Mouse (Mus musculus) embryo, embryonic 11 days (tissue): ENCODE measurements around the gene Rce1.

ENCODE experiments used
- DNase-seq: peaks from one replicate; pipeline ENCODE4 v3.0.0-alpha.2; 2015

Rce1 gene

DNA sequence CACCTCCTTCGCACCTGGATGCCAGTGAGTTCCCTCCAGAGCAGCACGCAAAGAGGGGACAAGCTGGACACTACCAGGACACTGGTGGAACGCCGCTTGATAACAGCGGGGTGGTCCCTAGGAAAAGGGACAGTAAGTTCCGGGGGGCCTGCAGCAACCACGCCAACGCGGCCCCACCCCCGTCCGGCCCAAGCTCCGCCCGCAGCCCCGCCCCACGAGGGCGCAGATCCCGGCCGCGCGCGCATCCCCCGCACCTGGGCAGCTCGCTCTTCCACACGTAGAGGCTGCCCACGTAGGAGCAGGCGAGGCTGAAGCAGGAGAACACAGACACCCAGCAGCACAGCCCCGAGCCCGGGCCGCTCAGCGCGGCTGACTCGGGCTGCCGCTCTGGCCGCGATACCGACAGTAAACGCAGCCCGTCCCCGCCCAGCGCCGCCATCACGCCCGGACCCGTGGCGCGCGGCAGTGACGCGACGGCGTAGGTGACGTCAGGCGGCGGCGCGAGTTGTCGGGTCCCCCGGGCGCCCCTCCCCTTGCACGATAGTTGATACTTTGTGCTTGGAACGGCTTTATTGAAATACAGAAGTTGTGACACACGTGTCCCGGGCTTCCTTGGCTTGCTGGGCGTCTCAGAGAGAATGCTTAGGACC lies at the start of gene Rce1:
Gene Rce1, minus strand, starts transcription at position 463 of the 650 bp plus-strand sequence.
- DNase-seq, result peak; percentile 96

DNA sequence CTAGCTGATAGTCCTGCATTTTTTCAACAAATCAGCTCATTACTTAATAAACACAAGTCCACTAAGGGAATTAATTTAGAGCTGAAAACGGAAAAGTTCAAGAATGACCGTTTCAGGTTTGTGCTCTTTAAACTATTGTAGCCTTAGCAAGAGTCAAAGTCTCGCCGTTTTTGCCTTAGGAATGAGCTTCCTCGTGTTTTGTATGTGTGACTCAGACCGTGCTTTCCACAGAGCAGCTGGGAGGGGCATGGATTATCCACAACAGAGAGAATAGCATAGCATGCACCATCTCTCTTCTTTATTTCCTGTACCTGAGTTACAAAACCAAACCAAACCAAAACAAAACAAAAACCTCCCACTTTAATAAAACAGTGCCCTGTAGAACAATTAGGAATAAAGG lies 47.0 kb upstream of the Rce1 start:
- DNase-seq, result no peak

DNA sequence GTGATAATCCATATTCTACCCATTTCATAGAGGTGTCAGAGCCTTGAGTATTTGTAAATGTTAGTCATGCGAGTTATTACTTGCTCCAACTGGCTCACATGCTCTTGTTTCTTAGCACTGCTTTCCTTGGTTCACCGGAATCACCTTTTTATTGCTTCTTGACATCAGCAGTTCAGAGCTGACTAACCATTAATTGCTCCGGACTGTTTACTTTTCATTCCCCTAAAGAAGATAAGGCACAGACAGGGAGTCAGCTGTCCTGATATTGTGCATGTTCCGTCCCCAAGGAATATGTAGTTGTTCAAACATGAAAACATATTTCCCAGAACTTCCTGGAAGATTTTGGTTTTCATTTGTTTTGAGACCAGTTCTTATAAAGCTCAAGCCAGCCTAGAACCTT lies 45.3 kb upstream of the Rce1 start:
- DNase-seq, result no peak

DNA sequence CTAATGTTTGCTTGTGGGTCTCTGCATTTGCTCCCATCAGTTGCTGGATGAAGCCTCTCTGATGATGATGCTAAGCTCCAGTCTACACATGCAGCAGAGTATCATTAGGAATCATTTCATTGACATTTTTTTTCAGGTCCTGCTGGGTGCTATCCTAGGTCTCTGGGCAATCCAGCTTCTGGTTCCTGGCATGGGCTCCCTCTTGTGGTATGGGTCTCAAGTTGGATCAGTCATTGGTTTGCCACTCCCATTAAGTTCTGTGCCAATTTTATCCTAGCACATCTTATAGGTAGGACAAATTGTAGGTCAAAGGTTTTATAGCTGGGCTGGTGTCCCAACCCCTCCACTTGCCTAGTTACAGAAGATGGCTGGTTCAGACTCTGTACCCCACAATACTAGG lies 41.4 kb upstream of the Rce1 start:
- no peak for DNase-seq

DNA sequence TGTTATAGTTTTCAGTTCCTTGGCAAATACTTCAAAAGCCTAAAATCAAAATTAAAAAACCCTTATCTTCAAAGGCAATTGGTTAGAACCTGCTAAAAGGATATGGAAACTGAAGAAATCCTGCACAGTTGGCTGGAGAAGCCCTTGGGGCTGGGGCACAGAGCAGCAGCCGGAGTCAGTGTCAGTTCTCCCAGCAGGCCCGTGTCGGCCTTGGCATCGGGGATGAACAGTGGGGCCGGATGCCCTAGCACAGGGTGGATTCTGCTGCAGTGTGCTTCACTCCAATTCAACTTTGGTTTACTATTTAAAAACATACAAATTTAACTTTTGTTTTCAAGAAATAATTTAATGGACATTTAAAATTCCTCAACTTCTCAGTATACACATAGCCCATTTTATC lies 32.7 kb upstream of the Rce1 start:
- no peak for DNase-seq

DNA sequence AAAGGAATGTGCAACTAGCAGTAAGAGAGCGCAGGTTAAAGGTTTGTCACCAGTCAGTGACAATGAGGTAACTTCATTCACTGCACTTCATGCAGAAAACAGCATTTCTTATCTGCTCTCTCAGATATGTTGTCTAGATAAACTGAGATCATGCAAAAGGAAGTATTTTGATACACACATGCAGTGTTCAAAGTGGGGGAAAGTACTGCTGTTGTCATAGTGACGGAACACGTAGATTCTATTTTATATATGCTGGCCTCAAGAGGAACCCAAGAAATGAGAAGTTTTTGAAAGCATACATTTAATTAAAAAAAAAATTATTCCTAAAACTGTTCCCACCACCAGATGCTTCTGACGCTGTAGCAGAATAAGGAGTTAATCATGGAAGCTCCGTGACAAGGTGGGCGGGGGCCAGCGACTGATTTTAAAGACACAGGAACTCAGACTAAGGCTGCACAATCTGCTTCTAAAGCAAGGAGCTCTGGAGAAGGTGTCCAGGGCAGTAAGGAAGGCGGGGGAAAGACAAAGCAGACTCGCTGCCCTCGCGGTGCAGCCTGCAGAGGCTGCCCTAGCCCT lies 21.6 kb upstream of the Rce1 start:
- no peak for DNase-seq

DNA sequence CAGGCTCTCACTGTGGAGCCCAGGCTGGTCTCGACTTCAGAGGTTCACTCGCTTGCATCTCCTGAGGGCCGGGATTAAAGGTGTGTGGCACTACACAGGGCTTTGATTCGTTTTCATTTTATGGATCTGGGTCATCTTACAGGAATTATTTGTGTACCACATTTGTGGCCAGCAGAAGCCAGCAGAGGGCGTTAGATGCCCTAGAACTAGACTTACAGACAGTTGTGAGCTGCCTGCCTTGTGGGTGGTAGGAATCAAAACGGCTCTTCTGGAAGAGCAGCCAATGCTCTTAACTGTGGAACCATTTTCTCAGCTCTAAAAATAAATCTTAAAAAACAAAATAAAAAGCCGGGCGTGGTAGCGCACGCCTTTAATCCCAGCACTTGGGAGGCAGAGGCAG lies 18.8 kb upstream of the Rce1 start:
- DNase-seq, result peak; percentile 64

DNA sequence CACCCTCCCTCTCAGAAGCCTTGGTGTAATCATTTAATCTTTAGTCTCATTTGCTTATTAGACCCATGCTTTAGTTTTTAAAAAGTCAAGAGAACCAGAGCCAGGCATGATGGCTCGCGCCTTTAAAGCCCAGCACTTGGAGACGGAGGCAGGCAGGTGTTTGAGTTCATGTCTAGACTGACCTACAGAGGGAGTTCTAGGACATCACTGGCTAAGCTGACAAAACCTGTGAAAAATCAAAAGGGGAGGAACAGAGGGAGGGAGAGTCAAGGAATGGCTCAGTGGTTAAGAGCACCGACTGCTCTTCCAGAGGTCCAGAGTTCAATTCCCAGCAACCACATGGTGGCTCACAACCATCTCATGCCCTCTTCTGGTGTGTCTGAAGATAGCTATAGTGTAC lies 10.5 kb upstream of the Rce1 start:
- DNase-seq, result no peak

DNA sequence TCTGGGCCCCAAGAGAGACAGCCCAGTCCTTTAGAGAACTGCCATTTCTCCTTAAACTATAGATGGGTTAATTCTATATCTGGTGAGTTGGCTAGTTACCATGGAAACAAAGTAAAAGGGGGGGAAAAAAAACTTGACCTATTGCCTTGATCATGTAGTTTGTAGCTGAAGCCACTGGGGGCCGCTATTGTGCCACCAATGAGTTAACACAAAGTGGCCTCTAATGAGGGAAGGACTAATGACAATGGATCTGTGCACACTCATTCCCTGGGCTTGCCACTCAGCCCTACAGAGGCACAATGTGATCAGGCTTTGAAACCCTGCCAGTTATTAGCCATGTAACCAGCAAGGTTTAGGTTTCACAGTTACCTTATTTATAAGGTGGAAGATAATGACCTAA lies 3.4 kb upstream of the Rce1 start:
- peak; percentile 76 for DNase-seq

DNA sequence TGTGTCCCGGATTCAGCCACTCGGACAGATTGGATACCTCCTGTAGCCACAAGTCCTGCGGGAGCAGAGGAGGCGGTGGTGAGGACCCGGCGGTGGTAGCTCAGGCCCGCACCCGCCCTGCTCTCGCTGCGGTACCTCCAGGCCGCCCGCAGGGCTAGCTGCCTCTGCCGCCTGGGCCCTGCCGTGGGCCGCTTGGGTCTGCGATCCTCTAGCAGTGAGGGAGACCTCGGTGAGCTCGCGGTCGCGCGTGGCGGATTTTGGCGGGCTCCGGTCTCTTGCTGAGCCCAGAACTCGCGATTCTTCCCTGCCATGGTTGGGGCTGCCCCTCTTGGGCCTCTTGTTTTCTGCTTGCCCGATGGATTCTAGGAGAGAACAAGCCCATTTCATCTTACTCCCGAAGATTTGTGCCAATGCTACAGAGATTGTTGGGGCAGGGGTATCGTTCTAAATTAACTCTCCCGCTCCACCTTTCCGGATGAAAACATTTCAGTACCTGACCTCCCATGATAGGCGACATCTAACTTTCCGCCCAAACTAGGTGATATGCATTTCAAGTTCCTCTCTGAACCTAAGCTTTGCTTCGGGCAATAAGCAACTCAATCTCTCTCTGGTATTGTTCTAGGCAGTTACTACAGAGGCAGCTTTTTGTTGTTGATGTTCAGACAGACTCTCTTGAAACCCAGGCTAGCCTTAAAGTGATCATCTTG lies 541 bp upstream of the Rce1 start:
- no peak for DNase-seq

DNA sequence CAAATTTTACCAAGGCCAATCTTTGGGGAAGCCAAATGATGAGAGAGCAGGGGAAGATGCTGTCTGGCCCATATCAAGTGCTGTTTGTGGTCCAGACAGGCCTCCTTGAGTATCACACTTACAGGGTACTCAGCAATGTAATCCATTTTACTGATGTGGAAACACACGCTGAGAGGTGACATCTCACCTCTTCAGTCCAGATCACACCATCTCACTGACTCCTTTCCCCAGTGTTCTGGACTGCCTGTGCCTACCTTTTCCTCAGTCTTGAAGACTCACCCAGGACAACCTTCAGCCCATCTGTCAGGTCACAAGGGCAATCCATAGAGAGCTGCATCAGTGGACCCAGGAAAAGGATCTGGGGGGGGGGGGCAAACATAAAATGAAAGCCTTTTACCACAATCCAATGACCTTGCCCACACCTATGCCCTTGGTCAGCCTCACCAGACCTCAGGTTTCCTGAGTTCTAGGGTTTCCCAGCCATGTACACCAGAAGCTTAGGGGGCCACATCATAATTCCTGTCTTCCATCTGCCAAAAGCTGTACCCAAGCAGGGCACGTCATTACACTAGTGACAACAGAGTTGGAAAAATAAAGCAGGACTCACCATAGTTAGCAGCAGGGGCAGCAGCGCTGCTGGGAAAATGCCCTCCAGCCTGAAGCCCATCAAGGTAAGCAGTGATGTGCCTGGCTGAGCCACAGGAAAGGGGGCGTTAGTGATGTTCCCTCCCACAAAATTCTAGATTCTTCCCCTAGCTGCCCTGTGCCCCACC lies 849 bp downstream of the Rce1 start:
- no peak for DNase-seq

DNA sequence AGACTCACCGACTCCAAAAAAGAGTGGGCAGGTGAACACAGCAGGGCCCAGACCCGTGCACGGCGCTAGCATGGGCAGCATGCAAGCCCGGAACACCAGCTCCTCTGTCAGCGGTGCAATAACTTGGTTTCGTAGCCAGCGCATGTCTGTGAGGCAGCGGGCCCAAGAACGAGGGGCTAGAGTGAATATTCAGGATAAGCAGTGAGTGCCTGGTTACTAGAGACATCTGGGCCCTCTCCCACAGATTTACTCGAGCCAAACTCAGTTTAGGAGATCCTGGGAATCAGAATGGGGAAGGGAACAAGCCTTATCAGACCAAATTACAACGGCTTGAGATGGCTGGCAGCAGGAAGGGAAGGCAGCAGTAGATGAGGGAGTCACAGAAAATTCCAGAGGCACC lies 1.4 kb downstream of the Rce1 start:
- DNase-seq, result no peak

DNA sequence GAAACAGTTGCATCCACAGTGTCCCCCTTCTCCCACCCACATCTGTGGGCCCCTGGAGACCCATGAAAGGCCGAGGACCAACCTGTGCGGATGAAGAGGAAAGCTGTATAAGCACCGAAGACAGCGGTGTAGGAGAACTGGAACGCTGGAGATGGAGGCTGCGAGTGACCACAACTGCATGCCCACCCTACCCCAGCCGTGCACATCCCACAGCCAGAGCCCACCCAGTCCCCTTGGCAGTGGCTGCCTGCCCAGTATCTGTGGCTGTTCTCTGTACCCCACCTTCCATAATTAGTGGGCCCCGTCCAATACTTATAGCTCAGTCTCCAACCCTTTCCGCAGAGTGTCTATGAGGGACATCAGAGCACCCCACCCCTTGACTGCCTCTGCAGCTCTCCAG lies 2.0 kb downstream of the Rce1 start:
- no peak for DNase-seq

DNA sequence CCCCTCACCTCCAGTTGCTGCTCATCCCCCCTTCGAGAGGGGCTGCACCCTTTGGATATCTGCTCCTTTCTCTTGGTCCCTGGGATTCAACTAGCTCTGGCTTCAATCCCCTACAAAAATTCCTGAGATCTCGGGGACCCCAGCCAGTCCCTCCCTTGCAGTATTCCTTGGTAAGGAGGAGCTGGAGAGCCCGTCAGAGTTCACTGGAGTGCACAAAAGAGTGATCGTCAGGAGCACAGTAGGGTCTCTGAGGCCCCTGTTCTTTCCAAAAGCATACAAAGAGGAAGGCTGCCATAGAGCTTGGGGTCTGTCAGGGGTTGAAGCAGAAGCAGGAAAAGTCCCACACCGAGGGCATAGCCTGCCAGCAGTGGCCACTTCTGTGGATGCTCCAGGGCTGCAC lies 2.7 kb downstream of the Rce1 start:
- no peak for DNase-seq

DNA sequence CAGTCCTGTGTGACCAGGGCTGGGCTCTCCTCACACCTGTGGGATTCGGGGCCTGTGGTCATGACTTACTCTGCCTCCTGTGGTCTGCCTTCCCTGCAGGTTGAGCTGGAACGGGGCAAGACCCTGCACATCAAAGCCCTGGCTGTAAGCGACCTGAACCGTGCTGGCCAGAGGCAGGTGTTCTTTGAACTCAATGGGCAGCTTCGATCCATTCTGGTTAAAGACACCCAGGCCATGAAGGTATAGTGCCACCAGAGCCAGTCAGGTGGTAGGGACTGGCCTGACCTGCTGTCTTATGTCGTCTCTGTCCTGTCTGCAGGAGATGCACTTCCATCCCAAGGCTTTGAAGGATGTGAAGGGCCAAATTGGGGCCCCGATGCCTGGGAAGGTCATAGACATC lies 4.7 kb downstream of the Rce1 start:
- no peak for DNase-seq

DNA sequence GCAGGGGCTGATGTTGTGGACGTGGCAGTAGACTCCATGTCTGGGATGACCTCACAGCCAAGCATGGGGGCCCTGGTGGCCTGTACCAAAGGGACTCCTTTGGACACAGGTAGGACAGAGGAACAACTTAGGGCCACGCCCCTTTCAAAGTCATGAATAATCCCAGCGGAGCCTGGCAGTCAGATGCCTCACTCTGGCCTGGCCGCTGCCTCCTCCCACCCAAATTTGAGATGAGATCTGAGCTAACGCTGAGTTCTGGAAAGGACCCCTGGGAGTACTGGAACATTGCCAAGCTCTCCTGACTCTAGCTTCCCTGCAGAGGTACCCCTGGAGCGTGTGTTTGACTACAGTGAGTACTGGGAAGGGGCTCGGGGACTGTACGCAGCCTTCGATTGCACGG lies 6.0 kb downstream of the Rce1 start:
- no peak for DNase-seq

DNA sequence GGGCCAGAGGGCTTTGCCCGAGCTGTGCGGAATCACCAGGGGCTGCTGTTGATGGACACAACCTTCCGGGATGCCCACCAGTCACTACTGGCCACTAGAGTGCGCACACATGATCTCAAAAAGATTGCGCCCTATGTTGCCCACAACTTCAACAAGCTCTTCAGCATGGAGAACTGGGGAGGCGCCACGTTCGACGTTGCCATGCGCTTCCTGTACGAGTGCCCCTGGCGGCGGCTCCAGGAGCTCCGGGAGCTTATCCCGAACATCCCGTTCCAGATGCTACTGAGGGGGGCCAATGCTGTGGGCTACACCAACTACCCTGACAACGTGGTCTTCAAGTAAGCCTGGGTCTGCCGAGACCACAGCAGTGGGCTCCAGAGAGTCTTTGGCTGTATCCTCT lies 7.3 kb downstream of the Rce1 start:
- DNase-seq, result peak; percentile 68

DNA sequence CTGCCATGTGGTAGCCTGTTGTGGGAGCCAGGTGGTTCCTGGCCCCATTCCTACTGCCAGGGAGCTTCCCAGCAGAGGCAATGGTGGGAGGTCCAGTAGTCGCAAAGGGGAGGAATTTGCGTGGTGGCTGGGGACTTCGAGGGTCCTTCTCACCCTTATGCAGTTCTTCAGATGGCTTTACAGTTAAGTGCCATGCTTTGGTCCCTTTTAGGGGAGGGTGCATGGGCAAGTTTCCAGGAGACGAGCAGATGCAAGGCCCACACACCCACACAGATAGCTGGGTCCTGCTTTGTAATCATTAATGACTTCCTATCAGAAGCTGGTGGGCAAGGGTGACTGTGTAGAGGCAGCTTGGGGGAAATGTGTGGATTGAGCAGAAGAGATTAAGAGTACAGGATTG lies 8.9 kb downstream of the Rce1 start:
- no peak for DNase-seq

DNA sequence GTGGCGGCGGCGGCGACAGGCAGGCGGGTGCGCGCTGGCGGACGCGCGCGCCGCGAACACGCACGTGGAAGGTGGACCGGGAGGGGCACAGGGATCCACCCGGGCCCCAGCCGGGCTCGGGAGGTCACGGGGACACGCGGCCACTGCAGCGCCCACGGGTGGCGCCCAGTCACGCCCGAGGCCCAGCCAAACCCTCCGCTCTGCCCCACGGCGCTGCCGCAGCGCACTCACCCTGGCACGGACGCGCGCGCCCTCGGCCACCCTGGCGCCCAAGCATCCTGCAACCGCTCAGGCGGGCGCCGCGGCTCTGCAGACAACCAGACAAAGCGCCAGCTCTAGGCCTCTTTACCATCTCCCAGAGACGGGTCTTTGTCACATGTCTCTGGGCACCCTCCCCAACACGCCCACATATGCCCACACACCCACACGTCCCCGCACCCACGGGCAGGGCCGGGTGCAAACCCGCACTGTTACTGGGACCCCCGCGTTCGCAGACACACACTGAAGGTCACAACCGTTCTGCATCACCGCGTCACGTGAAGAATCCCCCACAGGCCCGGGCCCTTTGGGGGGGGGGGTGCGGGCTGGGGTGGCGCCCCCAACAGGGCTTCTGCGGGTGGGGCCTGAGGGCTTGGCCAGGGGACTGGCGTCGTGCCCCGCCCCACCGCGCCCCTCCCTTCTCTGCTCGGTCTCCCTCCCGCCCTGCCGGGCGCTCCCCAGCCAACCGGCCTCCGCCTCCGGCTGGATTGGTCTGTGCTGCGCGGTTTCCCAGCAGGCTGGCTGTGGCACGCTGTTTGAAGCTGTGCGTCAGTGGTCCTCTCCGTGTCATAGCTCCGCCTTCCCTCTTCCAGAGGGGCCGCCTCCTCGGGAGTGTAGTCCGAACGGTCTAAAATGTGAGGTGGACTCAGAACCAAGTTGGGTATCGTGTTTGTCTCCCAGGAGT lies 10.0 kb downstream of the Rce1 start, which contains the start of gene Lrfn4:
Gene Lrfn4, minus strand, starts transcription at position 517 of the 943 bp plus-strand sequence.
- peak; percentile 96 for DNase-seq

DNA sequence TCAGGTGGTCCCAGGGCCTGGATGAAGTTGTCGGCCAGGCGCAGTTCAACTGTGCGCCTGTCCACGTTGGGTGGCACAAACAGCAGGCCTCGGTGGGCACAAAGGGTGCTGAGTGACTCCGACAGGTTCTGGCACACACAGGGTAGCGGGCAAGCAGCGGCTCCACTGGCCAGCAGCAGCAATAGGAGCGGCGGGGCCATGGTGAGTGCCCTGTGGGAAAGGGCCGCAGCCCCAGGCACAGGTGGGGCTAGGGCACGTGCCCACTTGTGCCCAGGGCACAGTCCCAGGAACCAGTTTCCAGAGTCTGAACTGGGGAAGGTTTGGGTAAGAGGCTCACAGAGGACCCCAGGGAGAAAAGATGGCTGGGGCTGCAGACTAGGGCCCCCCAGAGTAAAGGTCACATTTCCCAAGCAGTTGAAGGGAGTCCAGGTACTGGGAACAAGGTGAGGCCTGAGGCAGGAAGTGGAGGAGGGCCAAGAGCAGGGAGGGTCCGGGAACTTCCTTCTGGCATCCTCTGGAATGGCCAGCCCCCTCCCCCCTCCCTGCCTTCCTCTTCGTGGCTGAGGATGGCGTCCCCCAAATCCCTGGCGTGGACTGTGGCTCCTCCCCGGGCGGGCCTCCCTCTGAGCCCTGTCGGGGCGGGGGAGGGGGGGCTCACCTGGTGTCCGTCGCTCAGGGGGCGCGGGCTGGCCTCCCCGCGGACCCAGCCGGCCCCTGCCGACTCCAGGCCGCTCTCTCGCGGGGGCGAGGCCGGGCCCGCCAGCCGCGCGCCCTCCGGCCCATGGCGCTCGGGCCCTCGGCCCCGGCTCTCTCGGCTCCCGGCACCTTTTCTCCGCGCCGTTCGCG lies 10.9 kb downstream of the Rce1 start:
- peak; percentile 65 for DNase-seq

DNA sequence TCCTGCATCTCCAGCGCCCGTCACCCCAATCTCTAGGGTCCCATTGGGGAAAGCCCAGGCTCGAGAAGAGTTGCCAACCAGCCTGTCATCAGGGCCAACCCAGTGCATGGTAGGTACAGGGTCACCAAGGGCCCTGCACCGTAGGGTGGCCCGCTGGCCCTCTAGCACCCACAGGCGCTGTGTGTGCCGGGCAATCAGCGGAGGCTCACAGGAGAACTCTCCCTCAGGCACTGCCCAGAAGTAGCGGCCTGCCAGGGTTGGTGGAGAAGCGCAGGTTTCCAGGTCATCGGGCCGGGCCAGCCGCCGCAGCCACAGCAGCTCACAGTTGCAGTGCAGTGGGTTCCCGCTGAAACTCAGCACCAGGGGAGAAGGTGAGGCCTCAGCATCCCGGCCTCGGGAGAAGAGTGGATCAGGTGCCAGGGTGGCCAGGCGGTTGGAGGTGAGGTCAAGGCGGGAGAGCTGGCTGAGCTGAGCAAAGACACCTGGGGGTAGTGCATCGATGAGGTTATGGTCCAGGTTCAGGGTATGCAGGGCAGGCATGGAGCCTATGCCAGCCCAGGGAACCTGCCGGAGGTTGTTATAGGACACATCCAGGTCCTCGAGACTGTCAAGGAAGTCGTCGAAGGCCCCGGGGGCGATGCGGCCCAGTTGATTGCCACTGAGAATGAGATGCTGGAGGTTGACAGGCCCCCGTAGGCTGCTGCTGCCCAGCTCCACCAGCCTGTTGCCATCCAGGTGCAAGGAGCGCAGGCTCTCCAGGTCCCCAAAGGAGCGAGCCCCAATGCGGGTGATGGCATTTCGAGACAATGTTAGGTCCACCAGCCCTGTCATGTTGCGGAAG lies 11.8 kb downstream of the Rce1 start:
- DNase-seq, result no peak
